ENCODE assay signal across 8 mouse cellular contexts in the genomic region with DNA sequence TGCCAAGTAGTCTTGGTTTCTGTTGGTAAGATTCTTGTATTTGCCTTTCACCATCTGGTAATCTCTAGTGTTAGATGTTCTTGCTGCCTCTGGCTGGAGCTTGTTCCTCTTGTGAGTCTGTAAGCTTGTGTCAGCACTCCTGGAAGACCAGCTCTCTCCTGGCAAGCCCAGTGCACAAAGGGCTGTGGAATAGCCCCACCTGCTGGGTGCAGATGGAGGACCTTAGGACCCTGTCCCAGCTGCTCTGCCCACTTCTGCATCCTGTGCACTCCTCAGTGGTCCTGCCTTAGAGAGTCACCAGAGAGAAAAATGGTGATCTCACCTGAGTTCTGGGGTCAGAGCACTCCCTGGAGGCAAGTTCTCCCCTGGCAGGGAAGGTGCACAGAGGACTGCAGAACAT.
DNase-seq lines count a peak whose midpoint lies in the region; ATAC-seq and TF ChIP-seq lines count a peak whose summit lies in the region.

No protein-coding gene starts in this region.

- in situ Hi-C loops in Patski (cut with MboI; ENCODE audit: low pct_unique_long_range_greater_than_20kb), result no loop called here

- H3K4me1 ChIP-seq in hindbrain, embryonic 11.5 days (replicated peaks; ENCODE audit: control insufficient read depth, insufficient read depth, low read length), result no peaks in the 10 kb centered on the region
- no peaks in the 10 kb centered on the region for H3K4me1 ChIP-seq in hindbrain, embryonic 12.5 days
- no peaks in the 10 kb centered on the region for H3K4me1 ChIP-seq in embryonic facial prominence, embryonic 15.5 days

- POLR2A ChIA-PET in Patski (lab: Charles Lee), result no interaction called here

- DNase-seq in hindbrain, embryonic 11.5 days (ENCODE audit: low spot score), result peak; percentile 43
- no peak for DNase-seq in Patski (ENCODE audit: low read depth, low spot score)
- peak; percentile 74 to 79 for DNase-seq in kidney, postnatal 4 days
- DNase-seq in urinary bladder, postnatal 10 days (ENCODE audit: low spot score), result no peak
- no peak for DNase-seq in thymus, postnatal 14 days
- DNase-seq in left cerebral cortex, postnatal 25 days (ENCODE audit: low spot score in 2 of 2), result no peak

- H3K27me3 ChIP-seq in hindbrain, embryonic 11.5 days (ENCODE audit: control insufficient read depth, insufficient read depth, low read length), result no peaks in the 10 kb centered on the region
- no peaks in the 10 kb centered on the region for H3K27me3 ChIP-seq in hindbrain, embryonic 12.5 days
- H3K27me3 ChIP-seq in Patski, result peaks cover 15% of the 10 kb centered on the region
- no peaks in the 10 kb centered on the region for H3K27me3 ChIP-seq in embryonic facial prominence, embryonic 15.5 days

- ATAC-seq in hindbrain, embryonic 11.5 days (ENCODE audit: low FRiP score), result no peak
- ATAC-seq in hindbrain, embryonic 12.5 days (ENCODE audit: low FRiP score), result no peak
- no peak for ATAC-seq in Patski
- ATAC-seq in embryonic facial prominence, embryonic 15.5 days (ENCODE audit: insufficient number of reproducible peaks, low FRiP score, low TSS enrichment, low read depth), result 0 out of 2 replicates have a peak, but pooled peaks have one; percentile 54

- CTCF ChIA-PET in Patski (lab: Charles Lee), result no interaction called here

- H3K4me3 ChIP-seq in hindbrain, embryonic 11.5 days (ENCODE audit: low read depth, low read length), result no peak overlapping the region
- H3K4me3 ChIP-seq in hindbrain, embryonic 12.5 days, result no peak overlapping the region
- H3K4me3 ChIP-seq in embryonic facial prominence, embryonic 15.5 days (replicated peaks), result no peak overlapping the region

- H3K27ac ChIP-seq in hindbrain, embryonic 11.5 days (ENCODE audit: low read depth, low read length), result no peak overlapping the region
- no peak overlapping the region for H3K27ac ChIP-seq in hindbrain, embryonic 12.5 days
- H3K27ac ChIP-seq in embryonic facial prominence, embryonic 15.5 days (replicated peaks), result no peak overlapping the region

- intact Hi-C loops in left cerebral cortex, postnatal 25 days (cut with DNase I), result no loop called here

- H3K9ac ChIP-seq in hindbrain, embryonic 11.5 days (ENCODE audit: low read depth, low read length), result no peak overlapping the region
- no peak overlapping the region for H3K9ac ChIP-seq in hindbrain, embryonic 12.5 days
- no peak overlapping the region for H3K9ac ChIP-seq in embryonic facial prominence, embryonic 15.5 days

- H3K9me3 ChIP-seq in hindbrain, embryonic 11.5 days (ENCODE audit: control insufficient read depth, low read length), result no peaks in the 10 kb centered on the region
- H3K9me3 ChIP-seq in hindbrain, embryonic 12.5 days (replicated peaks), result no peaks in the 10 kb centered on the region
- no peaks in the 10 kb centered on the region for H3K9me3 ChIP-seq in embryonic facial prominence, embryonic 15.5 days (replicated peaks)

- no peaks in the 10 kb centered on the region for H3K36me3 ChIP-seq in hindbrain, embryonic 11.5 days (ENCODE audit: control insufficient read depth, insufficient read depth, low read length)
- H3K36me3 ChIP-seq in hindbrain, embryonic 12.5 days, result no peaks in the 10 kb centered on the region
- H3K36me3 ChIP-seq in embryonic facial prominence, embryonic 15.5 days, result no peaks in the 10 kb centered on the region

- TF ChIP-seq CTCF in Patski (IDR thresholded peaks at IDR 0.05), result peak; percentile 36

- H3K4me2 ChIP-seq in hindbrain, embryonic 11.5 days (replicated peaks; ENCODE audit: low read depth, low read length), result no peak overlapping the region
- H3K4me2 ChIP-seq in hindbrain, embryonic 12.5 days (replicated peaks), result no peak overlapping the region
- H3K4me2 ChIP-seq in embryonic facial prominence, embryonic 15.5 days (replicated peaks), result no peak overlapping the region

Comparison
In these comparisons a context has a peak if more than half of its experiments do, and no peak if none do; other contexts are left out.
1. DNase-seq: peak in hindbrain, embryonic 11.5 days (single experiment) and kidney, postnatal 4 days (2 of 2); none in Patski (single experiment), urinary bladder, postnatal 10 days (single experiment), thymus, postnatal 14 days (single experiment) and left cerebral cortex, postnatal 25 days (0 of 2).